Mouse (Mus musculus): ENCODE results near the gene Auts2.

Gene Auts2

DNA sequence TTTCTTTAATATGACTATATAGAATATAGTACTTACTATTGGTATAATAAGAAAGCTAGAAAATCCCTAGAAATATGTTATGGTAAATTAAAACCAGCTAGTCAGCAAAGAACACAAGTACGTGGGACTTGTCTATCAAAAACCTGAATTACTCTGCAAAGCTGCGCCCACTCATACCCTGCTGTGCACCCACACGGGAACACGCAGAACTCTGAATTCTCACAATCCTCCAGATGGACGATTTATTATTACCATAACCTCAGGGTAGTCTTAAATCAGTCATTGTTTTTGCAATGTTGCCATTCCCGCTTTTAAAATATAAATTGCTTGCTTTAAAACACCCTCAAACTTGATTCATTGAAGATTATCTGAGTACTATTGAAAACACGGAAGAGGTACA lies 84.6 kb downstream of the Auts2 start:
- in situ Hi-C loops (cut with MboI; ENCODE audit: low sequenced_read_pairs) = no loop called here

DNA sequence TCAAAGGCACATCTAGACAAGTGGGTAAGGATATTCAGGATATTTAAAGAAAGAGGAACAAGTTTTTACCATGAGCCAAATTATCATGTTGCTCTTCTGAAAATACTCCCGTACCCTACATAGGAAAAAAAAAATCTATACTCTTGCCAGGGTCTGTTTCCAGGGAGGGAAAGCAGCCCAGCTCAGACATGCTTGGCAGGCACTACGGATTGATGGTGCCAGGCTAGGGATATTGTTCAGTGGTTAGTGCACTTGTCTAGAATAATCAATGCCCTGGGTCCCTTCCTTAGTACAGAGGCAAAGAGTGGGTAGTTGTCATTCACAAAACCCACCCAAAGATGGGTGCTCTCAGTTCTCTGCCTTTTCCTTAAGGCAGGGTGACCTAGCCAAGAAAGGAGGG lies 90.8 kb downstream of the Auts2 start:
- in situ Hi-C loops (cut with MboI; ENCODE audit: low sequenced_read_pairs) = no loop called here

DNA sequence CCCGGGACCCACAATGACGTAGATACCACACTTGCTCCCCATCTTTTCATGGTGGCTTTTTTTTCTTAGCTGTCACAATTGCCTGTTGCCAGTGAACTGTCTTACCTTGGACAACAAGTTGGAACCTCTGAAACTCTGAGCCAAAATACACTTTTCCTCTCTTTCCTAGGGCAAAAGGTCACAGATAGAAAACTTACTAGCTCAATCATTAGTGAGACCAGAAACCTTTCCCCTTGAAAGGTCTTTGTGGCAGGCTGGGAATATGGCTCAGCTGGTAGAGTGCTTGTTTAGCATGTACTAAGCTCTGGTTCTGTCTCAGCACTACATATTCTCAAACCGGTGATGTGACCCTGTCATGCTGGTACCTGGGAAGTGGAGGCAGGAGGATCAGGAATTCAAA lies 93.1 kb downstream of the Auts2 start:
- in situ Hi-C loops (cut with MboI; ENCODE audit: low sequenced_read_pairs) = no loop called here

DNA sequence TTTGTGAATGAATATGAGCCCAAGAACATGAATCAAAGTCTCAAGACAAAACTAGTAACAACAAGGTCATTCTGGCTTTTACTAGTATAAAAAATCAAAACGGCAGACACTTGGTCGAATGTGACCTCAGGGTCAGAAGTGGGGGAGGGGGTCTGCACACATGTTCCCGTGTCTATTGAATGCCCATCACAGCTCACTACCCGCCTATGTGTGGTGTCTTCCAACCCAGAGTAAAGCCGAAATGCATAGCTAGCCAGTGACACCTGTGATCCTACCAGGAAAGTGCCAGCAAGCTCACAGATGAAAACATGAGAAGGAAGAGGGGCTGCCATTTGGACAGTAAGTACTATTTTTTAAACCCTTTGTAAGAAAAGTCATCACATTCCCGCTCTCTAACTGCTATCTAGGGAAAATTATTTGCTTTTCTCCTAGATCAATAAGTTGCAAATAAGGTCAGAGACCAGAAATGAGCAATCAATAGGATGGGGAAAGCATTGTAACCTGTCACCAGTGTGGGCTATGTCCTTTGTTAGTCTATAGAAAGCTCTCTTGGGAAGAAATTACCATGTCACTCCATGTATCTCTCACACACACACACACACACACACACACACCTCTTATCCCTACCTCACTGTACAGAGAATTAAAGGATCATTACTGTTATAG lies 94.6 kb downstream of the Auts2 start:
- in situ Hi-C loops (cut with MboI; ENCODE audit: low sequenced_read_pairs) = no loop called here

DNA sequence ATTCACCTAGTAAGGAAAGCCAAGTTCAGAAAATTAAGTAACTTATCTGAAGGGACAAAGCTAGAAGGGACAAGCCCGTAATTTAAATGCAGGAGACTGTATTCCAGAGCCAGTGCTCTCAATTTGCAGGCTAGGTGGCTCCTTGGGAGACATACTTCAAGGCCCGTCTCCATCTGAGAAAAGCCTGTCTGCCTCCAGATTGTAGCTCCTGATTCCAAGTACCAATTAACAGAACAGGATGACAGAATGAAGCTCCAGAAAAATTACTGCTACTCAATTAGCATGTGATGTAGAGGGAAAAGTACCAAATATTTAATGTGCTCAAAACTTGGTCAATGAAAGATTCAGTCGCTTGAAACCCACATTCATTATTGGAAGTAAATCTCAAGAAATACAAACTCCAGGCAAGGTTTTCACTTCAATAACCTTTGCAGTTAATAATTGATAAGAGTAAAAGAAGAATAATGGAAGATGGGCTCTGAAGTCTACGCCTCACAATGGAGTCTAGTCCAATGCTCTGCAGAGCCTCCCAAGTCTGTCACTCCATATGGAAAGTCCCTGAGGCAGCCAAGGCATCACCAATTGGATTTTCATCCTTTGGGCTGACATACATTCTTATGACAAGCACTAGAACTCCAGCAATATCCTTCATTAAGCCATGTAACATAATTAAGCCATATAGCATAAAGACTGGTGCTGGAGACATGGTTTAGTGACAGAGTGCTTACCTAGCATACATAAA lies 97.8 kb downstream of the Auts2 start:
- in situ Hi-C loops (cut with MboI; ENCODE audit: low sequenced_read_pairs) = no loop called here

DNA sequence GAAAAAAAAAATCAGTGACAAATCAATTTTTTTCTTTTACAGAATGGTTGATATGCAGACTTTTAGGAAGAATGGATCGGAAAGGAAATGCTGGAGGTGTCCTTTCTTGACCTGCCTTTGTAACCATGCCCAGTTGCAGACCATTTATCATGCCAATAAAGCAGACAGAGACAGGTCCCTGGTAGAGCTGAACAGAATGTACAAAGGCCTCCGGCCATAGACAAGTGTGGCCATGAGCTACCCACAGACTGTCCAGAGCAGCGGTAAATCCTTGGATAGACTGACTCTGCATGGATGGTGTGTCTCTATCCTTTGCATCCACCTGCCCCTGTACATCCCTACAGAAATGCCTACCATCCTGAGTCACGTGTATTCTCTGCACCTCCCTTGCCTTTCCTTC lies 100.2 kb downstream of the Auts2 start:
- in situ Hi-C loops (cut with MboI; ENCODE audit: low sequenced_read_pairs) = no loop called here

DNA sequence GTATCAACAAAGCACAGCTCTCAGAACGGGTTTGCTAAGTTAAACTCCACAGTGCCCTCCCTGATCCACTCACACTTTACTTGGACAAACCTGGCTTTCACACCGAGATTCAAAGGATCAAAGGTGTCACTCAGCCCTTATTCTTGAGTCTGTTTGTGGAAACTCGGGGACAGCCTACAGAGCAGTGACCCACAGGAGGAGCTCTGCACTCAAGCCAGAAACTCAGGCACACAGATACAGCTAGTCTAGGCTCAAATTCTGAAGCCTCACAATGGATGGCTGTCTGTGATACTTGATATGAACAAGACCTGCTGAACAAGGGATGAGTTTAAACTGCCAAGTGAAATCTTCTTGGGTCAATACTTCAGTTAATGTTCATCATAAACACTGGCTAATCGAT lies 104.7 kb downstream of the Auts2 start:
- in situ Hi-C loops (cut with MboI; ENCODE audit: low sequenced_read_pairs) = no loop called here

DNA sequence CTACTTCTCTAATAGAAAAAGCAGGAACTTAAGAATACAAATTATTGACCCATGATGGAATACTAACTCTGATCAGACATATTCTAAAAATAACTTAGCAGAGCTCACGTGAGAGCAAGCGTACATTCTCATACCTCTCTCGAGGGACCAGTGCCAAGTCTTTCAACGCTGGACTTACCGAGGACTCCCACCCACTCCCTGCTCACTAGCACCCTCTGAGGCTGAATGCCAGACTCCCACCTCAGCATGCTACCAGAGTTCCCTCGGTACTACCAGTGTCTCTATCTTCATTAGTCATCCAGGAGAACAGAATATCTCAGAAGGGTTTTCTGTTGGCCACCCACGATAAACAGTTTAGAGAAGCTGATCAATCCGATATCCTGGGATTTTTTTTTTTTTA lies 105.2 kb downstream of the Auts2 start:
- in situ Hi-C loops (cut with MboI; ENCODE audit: low sequenced_read_pairs) = no loop called here

DNA sequence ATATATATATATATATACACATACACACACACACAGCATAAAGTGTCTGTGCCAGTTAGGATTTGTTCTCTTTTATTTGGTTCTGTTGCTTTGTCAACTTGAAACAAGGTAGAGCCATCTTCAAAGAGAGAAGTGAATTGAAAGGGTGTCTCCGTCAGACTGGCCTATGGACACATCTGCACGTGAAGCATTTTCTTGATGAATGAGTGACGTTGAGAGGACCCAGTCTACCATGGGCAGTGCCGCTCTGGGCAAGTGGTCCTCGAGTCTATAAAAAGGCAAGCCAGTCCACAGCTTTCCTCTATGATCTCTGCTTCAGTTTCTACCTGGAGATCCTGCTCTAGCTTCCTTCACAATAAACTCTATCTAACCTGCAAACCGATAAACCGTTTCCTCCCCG lies 105.7 kb downstream of the Auts2 start:
- in situ Hi-C loops (cut with MboI; ENCODE audit: low sequenced_read_pairs) = no loop called here

DNA sequence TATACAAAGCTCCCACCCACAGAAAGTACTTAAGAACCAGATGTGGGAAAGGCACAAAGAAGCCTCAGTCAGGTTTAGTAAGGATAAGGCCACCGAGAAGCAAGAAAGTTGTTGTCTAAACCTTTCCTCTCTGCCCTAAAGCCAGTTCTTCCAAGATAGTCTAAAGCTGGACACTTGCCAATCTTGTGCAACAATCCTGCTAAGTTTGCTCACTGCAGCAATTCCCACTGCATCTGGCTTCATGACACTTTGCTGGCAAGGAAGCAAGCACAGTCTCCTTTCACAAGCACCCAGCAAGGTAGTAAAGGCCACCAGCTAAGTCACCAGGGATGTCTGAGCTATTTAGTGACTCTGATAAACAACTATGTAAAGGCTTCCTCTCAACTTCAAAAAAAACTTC lies 106.2 kb downstream of the Auts2 start:
- in situ Hi-C loops (cut with MboI; ENCODE audit: low sequenced_read_pairs) = no loop called here

DNA sequence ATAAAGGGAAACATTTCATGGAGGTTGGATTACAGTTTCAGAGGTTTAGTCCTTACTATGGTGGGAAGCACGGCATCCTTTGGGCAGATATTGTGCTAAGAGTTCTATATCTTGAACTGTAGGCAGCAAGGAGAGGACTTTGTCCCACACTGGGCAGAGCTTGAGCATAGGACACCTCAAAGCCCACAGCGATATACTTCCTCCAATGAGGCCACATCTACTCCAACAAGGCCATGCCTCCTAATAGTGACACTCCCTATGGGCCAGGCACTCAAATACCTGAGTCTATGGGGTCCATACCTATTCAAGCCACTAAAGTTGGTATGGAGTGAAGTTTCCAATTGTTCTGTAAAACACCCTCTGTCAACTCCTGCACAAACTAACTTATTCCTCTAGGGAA lies 106.7 kb downstream of the Auts2 start:
- in situ Hi-C loops (cut with MboI; ENCODE audit: low sequenced_read_pairs) = no loop called here

DNA sequence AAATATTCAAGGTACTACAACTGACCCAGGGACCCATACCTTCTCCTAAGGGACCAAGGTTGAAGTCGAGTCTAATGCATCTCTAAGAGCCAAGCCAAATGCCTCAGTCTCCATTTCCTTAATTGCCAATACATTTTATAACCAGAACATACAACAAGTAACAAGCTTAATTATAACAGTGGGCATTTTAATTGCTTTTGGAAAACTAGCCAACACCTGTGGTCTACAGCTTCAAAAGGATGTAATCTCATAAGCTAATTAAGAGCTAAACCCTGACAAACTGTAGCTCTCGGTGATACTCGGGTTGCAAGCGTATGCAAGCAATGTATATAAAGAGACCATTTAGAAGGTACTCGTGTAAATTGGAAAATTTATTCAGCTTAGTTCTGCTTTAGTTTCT lies 107.7 kb downstream of the Auts2 start:
- in situ Hi-C loops (cut with MboI; ENCODE audit: low sequenced_read_pairs) = no loop called here

DNA sequence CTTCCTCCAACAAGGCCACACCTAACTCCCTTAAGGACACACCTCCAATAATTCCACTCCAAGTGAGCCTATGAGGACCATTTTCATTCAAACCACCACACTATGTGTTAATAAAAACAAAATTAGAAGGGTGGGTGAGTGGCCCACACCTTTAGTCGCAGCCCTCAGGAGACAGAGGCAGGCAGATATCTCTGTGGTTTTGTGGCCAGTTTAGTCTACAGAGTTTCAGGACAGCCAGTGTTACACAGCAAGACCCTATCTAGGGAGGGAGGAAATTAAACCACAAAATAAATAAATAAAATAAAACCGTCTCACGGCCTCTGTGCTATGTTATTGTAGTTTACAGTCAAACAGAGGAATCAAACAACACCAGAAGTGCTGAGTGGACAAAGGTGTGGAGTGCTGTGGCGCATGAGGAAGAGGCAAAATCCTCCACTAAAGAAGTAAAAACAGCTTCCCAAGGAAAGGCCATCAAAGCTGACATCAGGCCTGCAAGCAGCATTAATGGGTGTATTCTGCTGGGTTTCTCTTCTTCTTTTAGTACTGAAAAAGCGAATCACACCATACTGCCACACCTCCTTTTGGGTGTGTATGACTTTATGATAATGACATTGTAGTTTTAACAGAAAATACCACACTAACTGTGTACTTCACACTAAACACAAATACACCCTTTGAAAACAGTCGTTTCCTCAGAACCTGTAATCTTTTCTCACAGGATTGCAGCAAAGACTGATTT lies 109.6 kb downstream of the Auts2 start:
- in situ Hi-C loops (cut with MboI; ENCODE audit: low sequenced_read_pairs) = no loop called here

DNA sequence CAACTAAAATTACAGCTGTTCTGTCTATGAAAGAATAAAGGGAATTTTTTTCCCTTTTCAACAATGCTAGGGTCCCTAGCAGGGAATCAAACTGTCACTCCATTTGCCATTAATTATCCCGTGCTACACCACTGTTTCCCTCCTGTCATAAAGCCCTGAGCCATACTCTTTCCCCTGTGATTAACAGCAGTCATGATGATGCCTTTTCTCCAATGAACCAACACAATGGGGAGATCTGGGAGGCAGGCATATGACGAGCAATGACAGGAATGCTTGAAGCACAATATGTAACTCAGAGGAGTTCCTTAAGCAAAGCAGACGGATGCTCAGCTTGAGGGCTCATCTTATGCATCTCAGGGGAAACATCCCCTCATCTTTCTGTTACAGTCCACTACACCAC lies 113.8 kb downstream of the Auts2 start:
- in situ Hi-C loops (cut with MboI; ENCODE audit: low sequenced_read_pairs) = no loop called here

DNA sequence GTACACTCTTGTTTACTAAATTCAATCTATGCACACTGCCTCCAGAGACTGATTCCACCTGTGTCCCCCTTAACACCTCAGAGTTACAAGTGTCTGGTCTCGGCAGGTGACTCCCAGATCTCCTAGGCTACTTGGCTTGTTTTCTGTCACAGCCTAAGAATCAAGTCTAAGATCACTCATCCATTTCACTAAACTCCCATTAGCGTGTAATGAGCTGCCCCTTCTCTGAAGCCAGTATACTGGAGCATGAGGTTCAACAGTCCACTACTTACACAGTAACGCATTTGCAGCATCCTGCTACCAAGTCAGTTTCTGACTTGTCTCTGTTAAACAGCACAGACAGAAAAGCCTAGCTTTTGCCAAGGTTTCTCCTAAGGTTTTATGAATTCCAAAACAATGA lies 116.8 kb downstream of the Auts2 start:
- in situ Hi-C loops (cut with MboI; ENCODE audit: low sequenced_read_pairs) = no loop called here

DNA sequence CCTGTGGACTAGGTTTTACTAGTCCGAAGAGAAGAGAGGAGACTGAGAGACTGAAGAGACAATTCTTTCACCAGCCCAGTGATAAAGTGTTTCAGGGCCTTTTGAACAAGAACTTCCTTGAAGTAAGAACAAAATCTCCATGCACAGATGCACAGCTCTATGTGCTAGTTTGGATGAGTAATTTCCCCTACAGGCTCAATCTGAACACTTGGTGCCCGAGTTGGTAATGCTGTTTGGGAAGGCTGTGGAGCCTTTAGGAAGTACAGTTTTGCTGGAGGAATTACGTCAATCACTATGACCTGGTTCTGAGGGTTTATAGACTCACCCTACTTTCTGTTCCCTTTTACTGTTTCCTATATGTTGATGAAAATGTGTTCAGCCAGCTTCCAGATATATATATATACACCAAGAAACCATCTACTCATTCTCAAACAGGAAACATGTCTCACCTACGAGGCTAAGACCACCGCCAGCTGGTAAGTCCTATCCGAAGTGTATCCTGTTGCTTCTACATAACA lies 117.3 kb downstream of the Auts2 start:
- in situ Hi-C loops (cut with MboI; ENCODE audit: low sequenced_read_pairs) = no loop called here

DNA sequence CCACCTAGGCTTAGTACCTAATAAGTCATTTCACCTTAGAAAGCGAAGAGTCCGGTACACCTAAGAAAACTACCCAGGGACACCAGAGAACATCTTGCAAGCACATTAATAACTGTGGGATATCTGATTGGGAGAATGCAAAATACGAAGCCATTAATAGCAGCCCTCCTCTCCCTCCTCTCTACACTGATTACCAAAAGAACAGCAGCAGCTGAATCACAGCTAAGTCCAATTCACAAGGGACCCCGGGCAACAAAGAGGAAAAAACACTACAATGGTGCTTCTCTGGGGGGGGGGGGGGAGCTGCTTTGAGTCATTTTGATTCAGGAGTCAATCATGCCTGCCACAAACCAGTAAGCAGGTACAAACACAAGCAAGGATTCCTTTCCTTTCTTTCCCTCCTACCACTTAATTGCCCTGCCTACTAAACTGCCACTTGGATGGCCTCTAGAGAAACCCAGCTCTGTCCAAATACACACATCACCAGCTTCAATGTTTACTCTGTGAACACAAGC lies 132.7 kb downstream of the Auts2 start:
- in situ Hi-C loops (cut with MboI; ENCODE audit: low sequenced_read_pairs) = no loop called here

DNA sequence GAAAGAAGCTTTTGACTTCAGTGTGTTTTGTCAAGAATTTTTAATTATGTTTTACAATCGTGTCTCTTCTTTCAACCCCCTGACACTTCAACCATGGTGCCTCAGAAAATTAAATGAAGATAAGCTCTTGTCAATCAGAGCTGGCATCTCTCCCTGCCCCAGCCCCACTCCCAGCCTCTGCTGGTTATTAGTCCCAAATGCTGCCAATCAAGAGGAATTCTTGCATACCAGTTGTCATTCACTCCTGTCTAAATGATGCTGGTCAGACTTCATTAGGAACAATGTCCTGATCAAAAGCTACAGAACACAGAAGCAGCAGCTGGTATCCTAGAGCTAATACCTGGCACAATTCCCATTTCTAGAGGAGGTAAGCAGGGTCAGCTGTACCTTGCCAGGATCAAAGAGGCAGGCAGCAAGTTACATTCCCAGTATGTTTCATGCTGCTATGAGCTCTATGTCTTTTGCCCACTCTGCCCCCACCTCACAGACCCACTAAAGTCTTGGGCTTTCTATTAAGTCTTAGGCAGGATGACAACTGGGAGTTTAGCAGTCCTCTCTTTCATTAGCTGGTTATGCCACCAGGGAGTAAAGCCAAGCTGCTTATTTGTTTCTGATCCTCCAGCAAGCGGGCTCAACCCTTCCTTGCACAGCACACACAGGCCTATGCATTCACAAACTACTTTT lies 134.1 kb downstream of the Auts2 start:
- in situ Hi-C loops (cut with MboI; ENCODE audit: low sequenced_read_pairs) = no loop called here

DNA sequence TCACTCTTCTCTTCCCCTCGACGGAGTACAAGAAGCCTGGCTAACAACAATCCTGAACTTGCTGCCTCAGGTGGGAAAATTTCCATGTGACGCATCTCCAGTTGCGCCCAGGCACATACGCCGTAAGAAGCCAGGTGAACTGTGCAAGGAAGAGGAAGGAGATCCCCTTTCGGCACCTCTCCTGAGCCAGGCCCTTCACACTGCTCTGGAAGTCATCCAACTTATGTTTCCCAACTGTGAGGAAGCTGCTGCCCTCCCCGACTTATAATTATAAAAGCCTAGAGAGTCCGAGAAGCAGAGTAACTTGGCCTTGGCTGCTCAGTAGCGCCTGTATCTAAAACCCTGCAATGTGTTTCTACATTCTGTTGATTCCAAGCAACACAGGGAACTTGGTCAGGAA lies 142.6 kb downstream of the Auts2 start:
- in situ Hi-C loops (cut with MboI; ENCODE audit: low sequenced_read_pairs) = no loop called here

DNA sequence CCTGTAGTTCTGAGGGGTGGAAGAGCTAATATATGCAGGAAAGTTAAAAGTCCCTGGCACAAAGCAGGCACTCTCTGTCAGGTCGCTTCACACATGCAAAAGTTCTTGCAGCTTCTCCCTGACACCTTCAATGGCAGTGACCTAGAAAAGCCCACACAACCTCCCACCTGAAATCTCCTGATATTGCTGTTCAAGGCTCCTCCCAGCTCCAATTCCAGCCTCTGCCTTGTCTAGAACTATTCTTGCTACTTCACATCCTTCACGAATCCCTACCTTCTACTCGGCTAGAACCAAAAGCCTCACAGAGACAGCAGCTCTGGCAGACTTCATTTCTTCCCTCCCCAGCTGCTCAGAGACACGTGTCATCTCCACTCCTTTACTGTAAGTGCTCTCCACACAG lies 143.7 kb downstream of the Auts2 start:
- in situ Hi-C loops (cut with MboI; ENCODE audit: low sequenced_read_pairs) = no loop called here

DNA sequence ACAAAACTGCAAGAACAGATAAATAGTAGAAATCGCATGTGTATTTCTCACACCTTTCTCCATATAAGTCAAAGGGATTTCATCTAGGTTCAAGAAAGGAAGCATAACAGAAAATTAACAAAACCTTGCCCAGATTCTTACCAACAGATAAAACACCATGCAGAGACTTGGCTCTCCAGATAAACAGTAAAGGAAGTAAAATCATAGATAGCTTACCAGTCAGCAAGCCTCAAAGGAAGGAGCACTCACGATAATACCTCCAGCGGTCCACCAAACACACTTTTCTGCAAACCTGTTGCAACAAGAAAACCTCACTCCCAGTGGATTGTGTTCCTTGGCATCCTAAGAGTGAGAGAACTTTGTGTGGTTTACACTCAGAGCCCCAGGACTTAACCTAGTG lies 147.2 kb downstream of the Auts2 start:
- in situ Hi-C loops (cut with MboI; ENCODE audit: low sequenced_read_pairs) = no loop called here

All from CH12F3 (cell line).